Mouse (Mus musculus) olfactory bulb, adult 2 months (tissue): ENCODE measurements around the gene Cfap73.

Experiments used
- CTCF ChIP-seq: fragments of 200-500 bp; IDR thresholded peaks from 2 replicates; pipeline ENCODE4 v1.5.1; 2012; ENCODE audit warnings: low read depth, mild to moderate bottlenecking, low read length, moderate library complexity; ENCODE audit not compliant: insufficient read depth
- POLR2A ChIP-seq: fragments of 200-500 bp; IDR thresholded peaks from 2 replicates; pipeline ENCODE4 v1.6.1; 2012; ENCODE audit warnings: mild to moderate bottlenecking, low read depth, low read length, moderate library complexity; ENCODE audit not compliant: insufficient read depth

DNA sequence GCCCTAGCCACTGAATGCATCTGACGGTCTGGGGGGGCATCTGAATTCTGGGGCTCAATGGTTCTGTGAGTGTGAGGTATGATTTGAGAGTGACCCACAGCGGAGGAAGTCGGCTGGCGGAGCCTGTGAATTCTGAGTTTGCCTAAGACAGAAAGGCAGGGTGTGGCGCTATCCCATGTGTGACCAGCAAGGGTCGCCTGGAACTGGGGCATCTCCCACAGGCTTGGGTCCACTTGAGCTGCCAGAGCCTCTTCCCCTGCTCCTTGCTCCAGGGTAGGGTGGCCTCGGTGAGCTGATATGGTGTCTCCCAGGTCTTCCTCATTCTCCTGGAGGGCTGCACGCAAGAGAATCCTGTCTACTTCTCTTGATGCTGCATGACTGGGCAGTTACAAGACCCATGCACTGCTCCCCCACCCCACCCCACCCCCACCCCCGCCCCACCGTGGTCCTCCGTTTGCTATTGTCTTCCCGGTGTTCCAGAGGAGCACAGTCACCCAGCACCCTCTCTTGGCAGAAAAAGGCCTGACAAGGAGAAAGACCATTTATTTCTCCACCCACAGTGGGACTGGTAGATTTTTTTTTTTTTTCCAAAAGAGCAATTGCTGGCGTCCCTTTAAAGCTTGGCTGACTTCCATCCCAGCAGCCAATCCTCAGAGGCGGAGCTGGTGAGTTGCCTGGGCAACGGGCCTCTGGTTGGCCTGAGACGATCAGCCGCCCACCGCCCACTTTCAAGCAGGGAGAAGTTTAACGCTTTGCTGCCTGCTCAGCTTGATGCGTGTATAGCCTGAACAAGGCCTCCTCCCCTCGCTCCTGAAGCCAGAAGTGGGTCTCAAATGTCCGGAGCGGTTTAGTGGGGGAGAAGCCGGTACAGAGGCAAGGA is 45.9 kb upstream of the Cfap73 start:
- TF ChIP-seq CTCF (peak; percentile 67; the same call in 1 of the 2 replicates), POLR2A (no peak)
